Mouse (Mus musculus) B cell, adult 67 days (primary cell): ENCODE measurements around the gene Gm11983. TPM values are rescaled to one million over a fixed set of nuclear protein-coding genes. Genes with fewer than 3 reads are reported as not detected.

Source experiments
- total RNA-seq, 2 experiments: library from RNA; stranded (reverse); gene quantifications; 4 replicates each; pipeline ENCODE4 v1.2.4; 2023

Gm11983 gene
- not detected for total RNA-seq

GRCm38 (mm10) chr11:6837554-6837953 lies at the start of gene Gm11983:
Gm11983 (minus strand) TSS chr11:6837654.

Other genes starting within 250 kb of the Gm11983 start
- under 1 TPM; 0.29 to 0.33 TPM for gene Nacad, start 231.6 kb downstream of the Gm11983 start, total RNA-seq
- gene Tbrg4, start 211.6 kb downstream of the Gm11983 start, total RNA-seq = 100 to 1,000 TPM; 153 to 164 TPM
- gene Wap, start 199.0 kb downstream of the Gm11983 start, total RNA-seq = not detected
- gene Ramp3, start 179.1 kb downstream of the Gm11983 start, total RNA-seq = not detected
- gene Adcy1, start 225.8 kb upstream of the Gm11983 start, total RNA-seq = not detected